Mouse (Mus musculus) Patski (cell line): Measurements from ENCODE around the gene Glrx. TPM values are rescaled to one million over a fixed set of nuclear protein-coding genes. Genes with fewer than 3 reads are reported as not detected.

Source experiments
- ATAC-seq: fragments of 100-300 bp; one replicate; pipeline ENCODE4 v1.8.0; 2021
- CTCF ChIA-PET: fragments of 350-600 bp; sonication (Branson Sonifier 250); formaldehyde crosslinking; loops from one replicate; lab custom pipeline; 2022; ENCODE audit warnings: inconsistent platforms; lab: Charles Lee
- POLR2A ChIA-PET: fragments of 350-600 bp; sonication (Branson Sonifier 250); formaldehyde crosslinking; loops from one replicate; lab custom pipeline; 2022; ENCODE audit warnings: antibody characterized with exemption, inconsistent platforms; lab: Charles Lee
- DNase-seq: peaks from one replicate; pipeline ENCODE4 v3.0.0-alpha.2; 2011; ENCODE audit warnings: low read depth, low spot score
- H3K27me3 ChIP-seq: fragments of 371-371 bp; one replicate; pipeline ENCODE4 v1.5.1; 2021
- CTCF ChIP-seq: fragments of 100-300 bp; IDR thresholded peaks from one replicate; pipeline ENCODE4 v1.5.1; 2021
- in situ Hi-C: fragments of 300-500 bp; cut with MboI; formaldehyde crosslinking; loops from 3 replicates; pipeline ENCODE4 v1.11.1; 2018; ENCODE audit warnings: low pct_unique_long_range_greater_than_20kb, mixed read lengths
- polyA plus RNA-seq: library from polyadenylated mRNA; unstranded; gene quantifications from one replicate; pipeline ENCODE4 v1.2.3, GENCODE M21; 2021

Gene Glrx
- polyA plus RNA-seq, 1 experiment from 2014 or later = 123 TPM

DNA sequence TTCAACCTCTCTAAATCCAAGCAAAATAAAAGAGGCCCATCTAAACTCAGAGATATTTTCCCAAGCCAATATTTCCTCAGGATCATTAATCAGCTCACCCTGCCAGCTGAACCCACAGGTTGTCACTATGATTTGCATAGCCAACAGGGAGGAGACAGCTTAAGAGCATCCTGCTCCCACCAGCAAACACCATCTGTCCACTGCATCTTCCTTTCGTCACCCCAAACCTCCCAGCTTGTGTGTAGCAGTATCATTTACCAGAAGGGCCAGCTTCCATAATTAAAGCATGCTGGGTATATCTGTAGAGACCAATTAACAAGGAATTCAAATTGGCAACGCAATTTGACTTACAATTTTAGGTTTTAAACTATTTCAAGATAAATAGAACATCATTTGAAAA is 40.8 kb downstream of the Glrx start:
- in situ Hi-C loops = no loop called here
- ATAC-seq = no peak
- no peaks in the 10 kb centered on the region for H3K27me3 ChIP-seq
- CTCF ChIA-PET = interaction anchor here (0.9 to 1.8 kb wide), 3 partner anchors 12 to 653 kb away, joined by 4 to 6 read pairs (median 5); no protein-coding TSS in a partner anchor
- POLR2A ChIA-PET = no interaction called here
- TF ChIP-seq CTCF = no peak
- no peak for DNase-seq

DNA sequence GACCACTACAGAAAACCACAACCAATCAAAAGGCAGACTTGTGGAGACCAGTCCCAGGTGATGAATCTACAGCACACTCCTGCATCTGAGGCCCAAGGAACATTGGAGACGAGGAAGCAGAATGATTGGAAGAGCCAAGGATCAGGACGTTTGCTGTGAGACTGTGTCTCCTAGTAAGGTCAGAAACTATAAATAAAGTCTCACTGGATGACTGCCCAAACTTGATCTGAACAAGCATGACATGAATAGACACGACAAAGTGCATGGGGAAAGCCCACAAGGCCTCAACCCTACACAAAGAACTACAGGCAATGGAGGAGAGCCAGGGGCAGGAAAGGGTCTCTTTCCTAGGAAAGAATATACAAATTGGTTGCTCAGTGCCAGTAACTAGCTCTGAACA is 44.1 kb downstream of the Glrx start:
- ATAC-seq (no peak), DNase-seq (no peak)
- POLR2A ChIA-PET = no interaction called here
- H3K27me3 ChIP-seq = no peaks in the 10 kb centered on the region
- TF ChIP-seq CTCF = no peak
- CTCF ChIA-PET = interaction anchor here (0.9 to 1.3 kb wide), 2 partner anchors 8 to 679 kb away, joined by 3 read pairs; no protein-coding TSS in a partner anchor
- in situ Hi-C loops = no loop called here

DNA sequence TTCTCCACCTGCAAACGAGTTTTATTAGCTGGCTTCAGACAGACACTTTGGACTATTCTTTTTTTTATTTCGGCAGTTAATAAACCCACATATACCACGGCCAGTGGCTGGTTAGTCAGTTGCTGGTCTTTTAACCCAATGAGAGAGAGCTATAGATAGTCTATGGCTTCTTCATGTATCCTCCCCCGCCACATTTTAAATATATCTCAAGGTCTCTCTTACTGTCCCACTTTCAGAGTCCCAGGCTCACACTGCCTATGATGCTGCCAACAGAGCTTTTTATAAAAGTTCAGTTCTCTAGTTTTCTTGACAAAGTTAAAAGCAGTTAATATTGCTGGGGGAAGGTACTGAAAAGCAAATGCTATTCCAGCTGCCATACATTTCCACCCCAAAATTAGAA is 52.2 kb downstream of the Glrx start:
- TF ChIP-seq CTCF = no peak
- H3K27me3 ChIP-seq = no peaks in the 10 kb centered on the region
- no peak for DNase-seq
- ATAC-seq = no peak
- CTCF ChIA-PET = interaction anchor here (1.2 to 2.2 kb wide), 6 partner anchors 9 to 164 kb away, joined by 3 to 9 read pairs (median 5); no protein-coding TSS in a partner anchor
- POLR2A ChIA-PET = interaction anchor here (1.1 kb wide), 1 partner anchor 13 kb away, joined by 3 read pairs; no protein-coding TSS in a partner anchor
- in situ Hi-C loops = no loop called here

DNA sequence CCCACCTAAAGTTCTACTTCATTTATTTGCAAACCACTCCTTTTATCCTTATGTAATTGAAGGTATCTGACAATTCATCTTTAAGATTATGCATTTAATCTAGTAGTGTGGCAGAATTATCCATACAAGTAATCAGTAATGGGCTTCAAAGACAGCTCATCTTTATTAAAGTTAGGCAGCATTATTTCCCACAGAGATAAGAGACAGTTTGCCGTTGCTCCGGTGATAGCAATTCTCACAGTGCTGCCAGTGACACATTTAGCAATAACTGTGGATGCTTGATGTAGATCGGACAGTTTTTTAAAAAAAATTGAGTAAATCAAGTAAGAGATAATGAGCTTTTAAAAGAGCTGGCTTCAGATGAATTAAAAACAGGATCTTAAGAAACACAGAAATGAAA is 52.6 kb downstream of the Glrx start:
- in situ Hi-C loops = no loop called here
- ATAC-seq = no peak
- POLR2A ChIA-PET = no interaction called here
- CTCF ChIA-PET = interaction anchor here (1.2 to 2.2 kb wide), 6 partner anchors 8 to 164 kb away, joined by 3 to 9 read pairs (median 5); no protein-coding TSS in a partner anchor
- no peak for TF ChIP-seq CTCF
- H3K27me3 ChIP-seq = no peaks in the 10 kb centered on the region
- no peak for DNase-seq

DNA sequence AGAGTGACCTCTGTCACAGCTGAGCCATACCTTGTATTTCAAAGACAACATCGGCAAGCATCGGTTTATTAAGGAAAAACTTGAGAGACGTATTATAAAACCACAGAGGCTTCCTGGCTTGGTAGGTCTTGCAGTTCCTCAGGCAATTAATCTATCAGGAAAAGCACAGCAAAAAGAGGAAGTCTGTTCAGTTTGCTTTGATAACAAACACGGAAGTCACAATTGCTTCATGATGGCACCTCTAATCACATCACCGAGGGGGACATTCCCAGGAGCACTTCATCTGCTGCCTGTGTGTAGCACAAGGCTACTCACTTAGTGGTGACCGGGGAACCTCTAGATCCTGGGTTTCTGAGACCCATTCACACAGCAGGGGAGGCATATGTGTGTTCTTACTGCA is 53.2 kb downstream of the Glrx start:
- ChIA-PET POLR2A (no interaction called here), CTCF (interaction anchor here (1.2 to 2.2 kb wide), 5 partner anchors 8 to 163 kb away, joined by 3 to 9 read pairs (median 6); no protein-coding TSS in a partner anchor)
- TF ChIP-seq CTCF = no peak
- in situ Hi-C loops = no loop called here
- H3K27me3 ChIP-seq = no peaks in the 10 kb centered on the region
- no peak for ATAC-seq
- DNase-seq = no peak

Other genes with a start within 250 kb of the Glrx start
- 11.6 TPM for gene Ell2, start 133.1 kb upstream of the Glrx start, polyA plus RNA-seq
- 36.4 TPM for gene Rhobtb3, start 104.1 kb downstream of the Glrx start, polyA plus RNA-seq
- 1.7 TPM for gene Spata9, start 127.3 kb downstream of the Glrx start, polyA plus RNA-seq
- 19.8 TPM for gene Rfesd, start 178.9 kb downstream of the Glrx start, polyA plus RNA-seq
- not detected for gene Gpr150, start 217.1 kb downstream of the Glrx start, polyA plus RNA-seq